Mouse (Mus musculus): ENCODE data around the gene Olfr985.

DNA sequence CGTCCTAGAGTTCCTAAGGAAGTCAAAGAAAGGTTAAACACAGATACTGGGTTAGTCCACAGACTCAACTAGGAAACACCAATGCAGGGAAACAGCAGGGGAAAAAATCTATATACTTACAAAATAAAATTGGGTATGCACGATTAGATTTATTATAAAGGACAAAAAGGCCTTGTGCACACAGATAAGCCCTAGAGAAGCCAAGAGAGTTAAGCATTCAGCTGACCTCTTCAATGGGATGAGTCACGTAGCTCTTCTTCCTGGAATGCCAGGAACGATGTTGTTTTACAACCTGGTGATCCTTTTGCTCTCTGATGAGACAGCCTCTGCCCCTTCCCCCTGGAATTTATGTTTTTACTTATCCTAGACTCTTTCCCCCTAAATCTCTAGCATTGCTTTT lies 9.5 kb upstream of the Olfr985 start:
- TF ChIP-seq CTCF (IDR thresholded peaks at IDR 0.05; ENCODE audit: low read depth) (no peak), EP300 (IDR thresholded peaks at IDR 0.05; ENCODE audit: low read depth) (no peak)
